Mouse (Mus musculus) 3T3-L1 (cell line): ENCODE results near the gene Ywhab.

Experiments
- DNase-seq: peaks from one replicate; pipeline ENCODE4 v3.0.0-alpha.2; 2015; ENCODE audit warnings: low read depth, low spot score

Gene Ywhab

GRCm38 (mm10) chr2:164009227-164009626, 14.5 kb downstream of the Ywhab start:
- peak; percentile 46 for DNase-seq

GRCm38 (mm10) chr2:164010496-164010895, 15.7 kb downstream of the Ywhab start:
- no peak for DNase-seq

- no peak for DNase-seq
These were observed 16.2 kb downstream of the Ywhab start for GRCm38 (mm10) chr2:164010944-164011343.

GRCm38 (mm10) chr2:164015304-164015703, 20.5 kb downstream of the Ywhab start:
- DNase-seq = no peak

GRCm38 (mm10) chr2:164018910-164019309, 24.1 kb downstream of the Ywhab start:
- peak; percentile 31 for DNase-seq

GRCm38 (mm10) chr2:164019943-164020342, 25.2 kb downstream of the Ywhab start:
- no peak for DNase-seq

GRCm38 (mm10) chr2:164022104-164022503, 27.3 kb downstream of the Ywhab start:
- DNase-seq = no peak

GRCm38 (mm10) chr2:164025150-164025549, 30.4 kb downstream of the Ywhab start, which contains the start of gene Pabpc1l:
TSS of gene Pabpc1l (plus strand) at chr2:164025450.
- DNase-seq = no peak

GRCm38 (mm10) chr2:164031147-164031546, 36.4 kb downstream of the Ywhab start:
- DNase-seq = no peak

GRCm38 (mm10) chr2:164032973-164033372, 38.2 kb downstream of the Ywhab start:
- DNase-seq = no peak

GRCm38 (mm10) chr2:164036520-164037019, 41.8 kb downstream of the Ywhab start:
- DNase-seq = no peak

- DNase-seq = no peak
These were observed 43.8 kb downstream of the Ywhab start for GRCm38 (mm10) chr2:164038407-164039028.

- DNase-seq = no peak
These were observed 46.2 kb downstream of the Ywhab start for GRCm38 (mm10) chr2:164040949-164041348.

GRCm38 (mm10) chr2:164041523-164041922, 46.8 kb downstream of the Ywhab start:
- no peak for DNase-seq

GRCm38 (mm10) chr2:164047197-164047690, 52.5 kb downstream of the Ywhab start:
- no peak for DNase-seq

- DNase-seq = no peak
These were observed 59.0 kb downstream of the Ywhab start for GRCm38 (mm10) chr2:164053767-164054166.

- no peak for DNase-seq
These were observed 59.9 kb downstream of the Ywhab start for GRCm38 (mm10) chr2:164054671-164055070.

GRCm38 (mm10) chr2:164059634-164060235, 65.0 kb downstream of the Ywhab start:
- DNase-seq = no peak
